Mouse (Mus musculus) cerebellum, adult 8-10 months (tissue): ENCODE data around the gene Kif1b.
"Not testable (repeated sequence)": the region's sequence is repeated elsewhere in the genome, so short reads cannot be mapped to it uniquely, and the experiment has no call there.

ENCODE experiments used
- DNase-seq: peaks from one replicate; pipeline ENCODE4 v3.0.0; 2022

Gene Kif1b

GRCm38 (mm10) chr4:149215982-149216381 is 91.5 kb downstream of the Kif1b start:
- DNase-seq: no peak

- DNase-seq: no peak
These were observed 92.1 kb downstream of the Kif1b start for GRCm38 (mm10) chr4:149215397-149215796.

- not testable (repeated sequence) for DNase-seq
These were observed 93.0 kb downstream of the Kif1b start for GRCm38 (mm10) chr4:149214468-149214867.

- no peak for DNase-seq
These were observed 94.0 kb downstream of the Kif1b start for GRCm38 (mm10) chr4:149213466-149213865.

GRCm38 (mm10) chr4:149211441-149211840 is 96.1 kb downstream of the Kif1b start:
- DNase-seq: not testable (repeated sequence)

- DNase-seq: no peak
These were observed 105.0 kb downstream of the Kif1b start for GRCm38 (mm10) chr4:149202467-149202866.

GRCm38 (mm10) chr4:149201110-149201509 is 106.4 kb downstream of the Kif1b start:
- no peak for DNase-seq

- no peak for DNase-seq
These were observed 110.3 kb downstream of the Kif1b start for GRCm38 (mm10) chr4:149197180-149197579.

- DNase-seq: no peak
These were observed 116.4 kb downstream of the Kif1b start for GRCm38 (mm10) chr4:149191103-149191502.

- DNase-seq: no peak
These were observed 118.9 kb downstream of the Kif1b start for GRCm38 (mm10) chr4:149188563-149188962.

GRCm38 (mm10) chr4:149182755-149183154 is 124.7 kb downstream of the Kif1b start:
- DNase-seq: no peak

- DNase-seq: no peak
These were observed 125.3 kb downstream of the Kif1b start for GRCm38 (mm10) chr4:149182192-149182591.

GRCm38 (mm10) chr4:149179573-149179972 is 127.9 kb downstream of the Kif1b start:
- no peak for DNase-seq

GRCm38 (mm10) chr4:149179160-149179559 is 128.3 kb downstream of the Kif1b start:
- no peak for DNase-seq

- DNase-seq: no peak
These were observed 129.2 kb downstream of the Kif1b start for GRCm38 (mm10) chr4:149178328-149178727.

GRCm38 (mm10) chr4:149177046-149177445 is 130.4 kb downstream of the Kif1b start:
- DNase-seq: no peak

GRCm38 (mm10) chr4:149176645-149177044 is 130.8 kb downstream of the Kif1b start:
- no peak for DNase-seq

- no peak for DNase-seq
These were observed 133.8 kb downstream of the Kif1b start for GRCm38 (mm10) chr4:149173661-149174060.

GRCm38 (mm10) chr4:149172666-149173065 is 134.8 kb downstream of the Kif1b start:
- DNase-seq: peak; percentile 28

GRCm38 (mm10) chr4:149172083-149172482 is 135.4 kb downstream of the Kif1b start:
- DNase-seq: no peak

GRCm38 (mm10) chr4:149171581-149171981 is 135.9 kb downstream of the Kif1b start:
- no peak for DNase-seq

- no peak for DNase-seq
These were observed 137.0 kb downstream of the Kif1b start for GRCm38 (mm10) chr4:149170394-149170931.

GRCm38 (mm10) chr4:149169926-149170325 is 137.6 kb downstream of the Kif1b start:
- DNase-seq: not testable (repeated sequence)

- no peak for DNase-seq
These were observed 139.5 kb downstream of the Kif1b start for GRCm38 (mm10) chr4:149168016-149168415.

GRCm38 (mm10) chr4:149166957-149167611 is 140.4 kb downstream of the Kif1b start:
- DNase-seq: no peak
